Mouse (Mus musculus): ENCODE measurements around the gene Dennd4c.

GRCm38 (mm10) chr4:86717176-86717575 lies 31.2 kb upstream of the Dennd4c start:
- no peak for TF ChIP-seq CTCF (IDR thresholded peaks at IDR 0.05; ENCODE audit: extremely low read depth, insufficient read depth, low read length)
- no peak for TF ChIP-seq POLR2A (IDR thresholded peaks at IDR 0.05; ENCODE audit: extremely low read depth, insufficient read depth, low read length)

Measured in cortical plate, adult 2 months (tissue).